Mouse (Mus musculus) G1E (cell line): ENCODE data around the gene Sbf2. TPM values are rescaled to one million over a fixed set of nuclear protein-coding genes. Genes with fewer than 3 reads are reported as not detected.
"Not testable (repeated sequence)": the region's sequence is repeated elsewhere in the genome, so short reads cannot be mapped to it uniquely, and the experiment has no call there.

Source experiments
- ATAC-seq: 2 replicates; pipeline ENCODE4 v1.8.0; 2016; ENCODE audit warnings: mild to moderate bottlenecking; ENCODE audit not compliant: insufficient number of reproducible peaks, poor library complexity, low FRiP score, severe bottlenecking; ENCODE audit errors: extremely low read depth
- DNase-seq: peaks from one replicate; pipeline ENCODE4 v3.0.0; 2012; ENCODE audit warnings: low spot score
- H3K27me3 ChIP-seq: 2 replicates; pipeline ENCODE4 v1.6.1; 2012; ENCODE audit warnings: mild to moderate bottlenecking, low read length, inconsistent platforms; ENCODE audit not compliant: insufficient read depth
- H3K36me3 ChIP-seq: replicated peaks from 2 replicates; pipeline ENCODE3; 2012; ENCODE audit warnings: mild to moderate bottlenecking, inconsistent platforms
- H3K4me1 ChIP-seq: 2 replicates; pipeline ENCODE4 v1.6.1; 2012; ENCODE audit warnings: low read depth, low read length, inconsistent platforms, mixed read lengths; ENCODE audit not compliant: insufficient read depth
- H3K4me3 ChIP-seq: 2 replicates; pipeline ENCODE4 v1.5.1; 2012; ENCODE audit warnings: low read depth, mild to moderate bottlenecking, inconsistent platforms, low read length, moderate library complexity, mixed read lengths
- H3K9me3 ChIP-seq: replicated peaks from 2 replicates; pipeline ENCODE4 v1.6.1; 2012; ENCODE audit warnings: inconsistent platforms
- CTCF ChIP-seq: IDR thresholded peaks from 2 replicates; pipeline ENCODE4 v1.5.1; 2012; ENCODE audit warnings: low read depth, low read length, inconsistent platforms, mixed read lengths
- GATA1 ChIP-seq: IDR thresholded peaks from 2 replicates; pipeline ENCODE4 v1.6.1; 2012; ENCODE audit warnings: borderline replicate concordance, low read length, inconsistent platforms, mixed read lengths
- GATA2 ChIP-seq: IDR thresholded peaks from 2 replicates; pipeline ENCODE4 v1.6.1; 2012; ENCODE audit warnings: low read depth, low read length, inconsistent platforms, borderline replicate concordance
- POLR2AphosphoS5 ChIP-seq: IDR thresholded peaks from 2 replicates; pipeline ENCODE4 v1.6.1; 2012; ENCODE audit warnings: low read depth, low read length, inconsistent platforms; ENCODE audit not compliant: insufficient replicate concordance
- TAL1 ChIP-seq: conservative IDR thresholded peaks from 2 replicates; pipeline ENCODE4 v1.6.1; 2012; ENCODE audit warnings: low read depth, low read length, inconsistent platforms, mixed read lengths
- polyA plus RNA-seq: library from polyadenylated mRNA; stranded (reverse); fragments of >175 nt; gene quantifications from 2 replicates; pipeline ENCODE4 v1.2.3, GENCODE M21; 2012
- total RNA-seq, 2 experiments: library from RNA; stranded (forward) in 1 of 2; stranded (reverse) in 1 of 2; fragments of 200-1000 nt in 1 of 2; fragments of >200 nt in 1 of 2; fragmentation: Nextera tagmentation in 1 of 2; gene quantifications; 2 replicates each; pipeline ENCODE4 v1.2.3; 2014 to 2017

The Sbf2 gene
- total and polyA plus RNA-seq, 3 experiments: 0.49 TPM; not detected in 2

DNA sequence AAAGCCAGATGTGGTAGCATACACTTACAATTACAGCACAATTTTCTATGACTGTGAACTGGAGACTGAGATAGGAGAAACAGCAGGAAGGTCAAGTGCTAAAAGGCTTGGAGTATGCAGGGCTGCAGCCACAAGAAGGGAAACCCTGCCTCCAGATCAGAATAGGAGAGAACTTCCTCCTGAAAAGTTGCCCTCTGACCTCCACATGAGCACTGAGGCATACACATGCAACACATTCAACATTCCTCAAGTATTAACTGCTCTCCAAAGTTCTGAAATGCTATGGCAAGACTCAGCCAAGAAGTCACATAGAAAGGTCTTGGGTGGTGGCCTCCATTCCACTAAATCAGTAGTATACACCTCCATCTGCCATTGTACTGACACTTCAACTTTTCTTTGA lies 58.5 kb downstream of the Sbf2 start:
- Histone ChIP-seq H3K9me3 (no peaks in the 10 kb centered on the region), H3K4me1 (no peaks in the 10 kb centered on the region)

DNA sequence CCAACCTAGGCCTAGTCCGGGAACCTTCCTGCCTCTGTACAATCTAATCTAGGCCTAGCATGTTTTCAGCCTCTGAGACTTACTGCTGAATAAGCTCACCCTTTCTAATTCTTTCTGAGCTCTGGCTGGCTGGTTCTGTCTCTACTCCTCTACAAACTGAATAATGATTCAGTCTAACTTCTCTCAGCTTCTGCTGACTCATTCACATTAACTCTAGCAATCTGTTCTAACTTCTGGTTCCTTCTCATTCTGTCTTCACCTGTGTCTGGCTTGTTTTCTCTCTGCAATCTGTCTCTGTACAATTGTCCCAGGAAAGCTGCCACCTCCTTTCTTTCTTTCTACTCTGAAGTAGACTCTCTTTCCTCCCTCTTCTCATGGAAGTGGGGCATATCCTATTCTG lies 59.5 kb downstream of the Sbf2 start:
- ATAC-seq (no peak), DNase-seq (no peak)
- Histone ChIP-seq H3K9me3 (no peaks in the 10 kb centered on the region), H3K27me3 (no peaks in the 10 kb centered on the region), H3K36me3 (no peaks in the 10 kb centered on the region), H3K4me3 (no peak overlapping the region), H3K4me1 (no peaks in the 10 kb centered on the region)
- TF ChIP-seq GATA2: no peak
- no peak for TF ChIP-seq GATA1
- TF ChIP-seq POLR2AphosphoS5: no peak
- no peak for TF ChIP-seq TAL1
- no peak for TF ChIP-seq CTCF

More for the DNA sequence above, 58.5 kb downstream of the Sbf2 start:
- Histone ChIP-seq H3K36me3 (no peaks in the 10 kb centered on the region), H3K27me3 (no peaks in the 10 kb centered on the region), H3K4me3 (no peak overlapping the region)
- DNase-seq: no peak
- TF ChIP-seq CTCF: no peak
- TF ChIP-seq GATA1: no peak
- no peak for TF ChIP-seq GATA2
- no peak for TF ChIP-seq TAL1
- TF ChIP-seq POLR2AphosphoS5: no peak
- ATAC-seq: no peak

DNA sequence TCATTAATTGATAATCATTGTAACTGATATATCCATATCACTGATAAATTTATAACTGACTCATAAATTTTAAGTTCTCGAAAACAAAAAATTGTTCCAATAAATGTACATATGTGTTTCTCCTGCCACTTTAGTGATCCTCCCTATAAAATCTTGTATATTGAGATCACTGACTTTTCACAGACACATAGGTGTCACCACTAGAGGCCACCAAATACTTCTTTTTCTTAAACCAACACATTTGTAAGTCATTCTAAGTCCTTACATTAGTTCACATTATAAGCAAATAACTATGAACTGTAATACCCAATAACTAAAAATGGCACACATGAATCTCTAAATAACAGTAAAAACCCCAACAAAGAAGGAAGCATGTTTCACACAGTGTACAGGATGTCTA lies 66.5 kb downstream of the Sbf2 start:
- ATAC-seq: no peak
- Histone ChIP-seq H3K4me3 (no peak overlapping the region), H3K27me3 (peaks cover under 1% of the 10 kb centered on the region; the same call in 1 of the 2 replicates), H3K36me3 (no peaks in the 10 kb centered on the region), H3K9me3 (no peaks in the 10 kb centered on the region), H3K4me1 (no peaks in the 10 kb centered on the region)
- no peak for TF ChIP-seq GATA2
- no peak for TF ChIP-seq GATA1
- no peak for TF ChIP-seq CTCF
- no peak for DNase-seq

DNA sequence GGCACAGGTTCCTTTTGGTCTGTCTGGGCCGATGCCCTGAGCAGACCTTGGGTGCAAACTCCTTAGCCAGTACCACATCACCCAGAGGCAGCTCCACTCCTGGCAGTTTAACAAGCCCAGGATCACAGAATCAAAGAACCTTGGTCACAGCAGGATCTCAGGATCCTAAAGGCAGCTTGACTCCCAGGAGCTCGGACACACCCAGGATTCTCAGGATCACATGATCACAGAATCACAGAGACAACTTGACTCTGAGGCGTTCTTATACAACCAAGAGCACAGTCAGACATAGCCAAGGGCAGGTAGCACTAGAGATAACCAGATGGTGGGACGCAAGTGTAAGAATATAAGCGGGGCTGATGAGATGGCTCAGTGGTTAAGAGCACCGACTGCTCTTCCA lies 71.4 kb downstream of the Sbf2 start:
- Histone ChIP-seq H3K4me1 (no peaks in the 10 kb centered on the region), H3K27me3 (peaks cover 2% of the 10 kb centered on the region; the same call in 1 of the 2 replicates), H3K9me3 (no peaks in the 10 kb centered on the region), H3K4me3 (no peak overlapping the region), H3K36me3 (no peaks in the 10 kb centered on the region)
- no peak for ATAC-seq
- TF ChIP-seq POLR2AphosphoS5: no peak
- no peak for TF ChIP-seq CTCF
- TF ChIP-seq GATA2: no peak
- TF ChIP-seq TAL1: no peak
- no peak for TF ChIP-seq GATA1
- no peak for DNase-seq

DNA sequence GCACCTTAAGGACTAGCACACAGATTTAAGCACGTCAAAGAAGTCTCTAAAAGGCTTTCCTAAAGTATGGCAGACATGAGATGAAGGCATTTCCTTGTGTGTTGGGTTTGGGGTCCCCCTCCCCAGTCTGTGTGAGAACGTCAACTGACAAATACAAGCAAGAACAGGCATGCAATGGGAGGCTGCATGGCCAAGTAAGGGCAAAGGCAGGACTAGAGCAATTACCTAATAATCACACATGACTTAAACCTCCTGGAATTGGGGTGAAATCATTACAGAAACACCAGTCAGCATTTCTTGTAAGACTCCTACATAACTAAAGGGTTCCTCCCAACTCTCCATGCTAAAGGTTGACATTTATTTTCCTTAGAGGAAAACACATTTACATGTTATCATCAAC lies 75.5 kb downstream of the Sbf2 start:
- Histone ChIP-seq H3K27me3 (peaks cover 2% of the 10 kb centered on the region; the same call in 1 of the 2 replicates), H3K36me3 (no peaks in the 10 kb centered on the region), H3K4me3 (no peak overlapping the region), H3K9me3 (no peaks in the 10 kb centered on the region), H3K4me1 (no peaks in the 10 kb centered on the region)
- no peak for DNase-seq
- no peak for ATAC-seq
- TF ChIP-seq GATA2: no peak
- no peak for TF ChIP-seq POLR2AphosphoS5
- no peak for TF ChIP-seq TAL1
- TF ChIP-seq CTCF: no peak
- no peak for TF ChIP-seq GATA1

DNA sequence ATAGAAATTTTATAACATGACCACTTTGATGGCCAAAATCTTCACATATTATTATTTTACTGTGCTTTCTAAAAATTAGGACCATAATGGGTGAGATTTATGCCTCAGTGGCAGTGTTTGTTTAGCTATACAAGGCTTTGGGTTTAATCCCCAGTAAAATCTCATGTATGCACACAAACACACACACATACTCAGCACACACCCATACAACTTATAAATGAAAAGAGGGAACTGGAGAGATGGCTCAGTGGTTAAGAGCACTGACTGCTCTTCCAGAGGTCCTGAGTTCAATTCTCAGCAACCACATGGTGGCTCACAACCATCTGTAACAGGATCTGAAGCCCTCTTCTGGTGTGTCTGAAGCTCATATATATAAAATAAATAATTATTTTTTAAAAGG lies 84.4 kb downstream of the Sbf2 start:
- not testable (repeated sequence) for H3K4me3 ChIP-seq, H3K9me3 ChIP-seq, ATAC-seq, H3K4me1 ChIP-seq, H3K27me3 ChIP-seq, H3K36me3 ChIP-seq, DNase-seq

DNA sequence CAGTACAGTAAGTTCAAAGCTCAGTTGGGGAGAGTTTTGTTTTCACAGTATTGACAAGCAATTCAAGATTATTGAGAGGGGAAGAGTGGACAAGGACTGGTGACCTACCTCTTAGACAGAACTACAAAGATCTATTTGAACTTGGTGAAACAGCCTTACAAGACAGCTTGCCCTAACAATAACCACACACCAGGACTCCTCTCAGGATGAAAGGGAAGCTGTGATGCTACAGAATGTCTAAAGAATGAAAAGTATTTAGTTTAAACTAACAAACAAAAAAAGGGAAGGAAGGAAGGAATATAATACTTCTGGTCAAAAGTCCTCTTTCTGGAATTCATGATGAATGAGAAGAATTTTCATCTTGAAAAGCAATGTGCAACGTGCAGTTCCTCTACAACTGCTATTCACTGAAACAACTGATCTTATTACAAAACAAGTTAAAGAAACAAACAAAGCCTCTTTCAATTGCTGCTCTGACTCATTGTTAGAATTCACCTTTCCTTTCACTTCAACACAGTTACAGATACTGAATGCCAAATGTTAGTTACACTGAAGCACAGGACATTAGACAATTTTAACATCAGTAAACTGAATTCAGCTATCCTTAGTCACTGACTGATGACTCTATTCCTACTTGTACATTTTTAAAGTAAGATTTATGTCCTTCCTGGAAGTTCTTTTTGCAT lies 89.5 kb downstream of the Sbf2 start:
- Histone ChIP-seq H3K27me3 (peaks cover 7% of the 10 kb centered on the region; the same call in 1 of the 2 replicates), H3K36me3 (no peaks in the 10 kb centered on the region), H3K4me3 (no peak overlapping the region), H3K9me3 (no peaks in the 10 kb centered on the region), H3K4me1 (no peaks in the 10 kb centered on the region)
- TF ChIP-seq CTCF: no peak
- TF ChIP-seq GATA2: no peak
- TF ChIP-seq GATA1: no peak
- TF ChIP-seq POLR2AphosphoS5: no peak
- TF ChIP-seq TAL1: no peak
- ATAC-seq (no peak), DNase-seq (no peak)
